Mouse (Mus musculus) megakaryocyte, embryonic 14.5 days (primary cell): ENCODE results near the gene Borcs6.

Experiments used
- FLI1 ChIP-seq: IDR thresholded peaks from 2 replicates; pipeline ENCODE4 v1.6.1; 2012; ENCODE audit warnings: low read length, inconsistent platforms, mixed read lengths
- GATA1 ChIP-seq: IDR thresholded peaks from 3 replicates; pipeline ENCODE4 v1.6.1; 2012; ENCODE audit warnings: mixed read lengths, low read length, inconsistent platforms, borderline replicate concordance

DNA sequence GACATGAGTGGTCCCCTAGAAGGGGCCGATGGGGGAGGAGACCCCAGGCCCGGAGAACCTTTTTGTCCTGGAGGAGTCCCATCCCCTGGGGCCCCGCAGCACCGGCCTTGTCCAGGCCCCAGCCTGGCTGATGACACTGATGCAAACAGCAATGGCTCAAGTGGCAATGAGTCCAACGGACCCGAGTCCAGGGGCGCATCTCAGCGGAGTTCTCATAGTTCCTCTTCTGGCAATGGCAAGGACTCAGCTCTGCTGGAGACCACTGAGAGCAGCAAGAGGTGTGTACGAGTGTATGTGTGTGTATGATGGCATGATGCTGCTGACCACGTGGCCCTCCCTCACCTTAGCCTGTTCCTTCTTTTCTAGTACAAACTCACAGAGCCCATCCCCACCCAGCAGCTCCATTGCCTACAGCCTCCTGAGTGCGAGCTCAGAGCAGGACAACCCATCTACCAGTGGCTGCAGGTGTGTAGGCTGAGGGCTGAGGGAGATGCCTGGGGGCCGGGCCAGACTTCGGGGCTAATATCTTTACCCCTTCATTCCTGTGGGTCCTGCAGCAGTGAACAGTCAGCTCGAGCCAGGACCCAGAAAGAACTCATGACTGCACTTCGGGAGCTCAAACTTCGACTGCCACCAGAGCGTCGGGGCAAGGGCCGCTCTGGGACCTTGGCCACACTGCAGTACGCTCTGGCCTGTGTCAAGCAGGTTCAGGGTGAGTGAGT lies 41.3 kb downstream of the Borcs6 start:
- TF ChIP-seq GATA1 = no peak
- no peak for TF ChIP-seq FLI1
